Mouse (Mus musculus): Measurements from ENCODE around the gene Nqo1.

Nqo1 gene

GRCm38 (mm10) chr8:107403038-107403781 lies at the start of gene Nqo1:
TSS of gene Nqo1 (minus strand) at chr8:107403206.
- peak; percentile 16 to 18 for DNase-seq

GRCm38 (mm10) chr8:107451414-107452066 lies 48.5 kb upstream of the Nqo1 start:
- DNase-seq: no peak

- no peak for DNase-seq
Observed at GRCm38 (mm10) chr8:107449655-107450054, 46.6 kb upstream of the Nqo1 start.

- no peak for DNase-seq
Observed at GRCm38 (mm10) chr8:107449130-107449529, 46.1 kb upstream of the Nqo1 start.

- DNase-seq: no peak
Observed at GRCm38 (mm10) chr8:107448382-107448889, 45.4 kb upstream of the Nqo1 start.

GRCm38 (mm10) chr8:107447713-107448112 lies 44.7 kb upstream of the Nqo1 start:
- no peak for DNase-seq

GRCm38 (mm10) chr8:107444626-107445025 lies 41.6 kb upstream of the Nqo1 start:
- no peak for DNase-seq

- DNase-seq: no peak
Observed at GRCm38 (mm10) chr8:107439880-107440625, 37.0 kb upstream of the Nqo1 start.

- no peak for DNase-seq
Observed at GRCm38 (mm10) chr8:107437711-107438110, 34.7 kb upstream of the Nqo1 start.

GRCm38 (mm10) chr8:107436841-107437421 lies 33.9 kb upstream of the Nqo1 start:
- DNase-seq: peak; percentile 51 to 53

GRCm38 (mm10) chr8:107435962-107436831 lies 33.2 kb upstream of the Nqo1 start, which contains the start of gene Wwp2:
TSS of gene Wwp2 (plus strand) at chr8:107436365.
- peak; percentile 92 to 94 for DNase-seq

GRCm38 (mm10) chr8:107435421-107435961 lies 32.5 kb upstream of the Nqo1 start:
- no peak for DNase-seq

- DNase-seq: no peak
Observed at GRCm38 (mm10) chr8:107430821-107431220, 27.8 kb upstream of the Nqo1 start.

- DNase-seq: no peak
Observed at GRCm38 (mm10) chr8:107425230-107425597, 22.2 kb upstream of the Nqo1 start.

- peak; percentile 98 for DNase-seq
Observed at GRCm38 (mm10) chr8:107424597-107425229, 21.7 kb upstream of the Nqo1 start, which contains the start of gene Nob1. TSS of gene Nob1 (minus strand) at chr8:107425051.

- no peak for DNase-seq
Observed at GRCm38 (mm10) chr8:107424176-107424575, 21.2 kb upstream of the Nqo1 start.

GRCm38 (mm10) chr8:107417001-107417400 lies 14.0 kb upstream of the Nqo1 start:
- no peak for DNase-seq

GRCm38 (mm10) chr8:107413881-107414280 lies 10.9 kb upstream of the Nqo1 start:
- DNase-seq: no peak

GRCm38 (mm10) chr8:107412552-107412951 lies 9.5 kb upstream of the Nqo1 start:
- DNase-seq: no peak

GRCm38 (mm10) chr8:107411391-107411790 lies 8.4 kb upstream of the Nqo1 start:
- peak; percentile 13 to 15 for DNase-seq

GRCm38 (mm10) chr8:107405935-107406334 lies 2.9 kb upstream of the Nqo1 start:
- no peak for DNase-seq
